Mouse (Mus musculus) MEL (cell line): Measurements from ENCODE around the gene Grik5. TPM values are rescaled to one million over a fixed set of nuclear protein-coding genes. Genes with fewer than 3 reads are reported as not detected.
A peak's percentile ranks its signal among the peaks of the same experiment; 100 is the strongest.

ENCODE experiments used
- DNase-seq: peaks from one replicate; pipeline ENCODE4 v3.0.0; 2011; ENCODE audit warnings: low read depth, low spot score
- H3K27ac ChIP-seq: 2 replicates; pipeline ENCODE4 v1.5.1; 2012; ENCODE audit warnings: low read depth, mild to moderate bottlenecking, control low read depth, low read length, moderate library complexity; ENCODE audit not compliant: control insufficient read depth
- H3K27me3 ChIP-seq, 2 experiments: fragments of 150-350 bp in 1 of 2; sonication (generic) in 1 of 2; 2 replicates each; pipeline ENCODE4 v1.6.1; 2012; ENCODE audit warnings: low read length in 2 of 2, mild to moderate bottlenecking in 2 of 2, improper control_type of control experiment in 1 of 2, moderate library complexity in 1 of 2; ENCODE audit not compliant: insufficient read depth in 2 of 2, control insufficient read depth in 1 of 2
- H3K36me3 ChIP-seq, 2 experiments: 2 replicates each; pipeline ENCODE4 v1.6.1; 2012 to 2014; ENCODE audit warnings: low read length in 2 of 2, improper control_type of control experiment in 1 of 2, inconsistent platforms in 1 of 2, mild to moderate bottlenecking in 1 of 2; ENCODE audit not compliant: insufficient read depth in 2 of 2, control insufficient read depth in 1 of 2
- H3K4me1 ChIP-seq, 2 experiments: fragments of 150-350 bp in 1 of 2; sonication (generic) in 1 of 2; 2 replicates each; pipeline ENCODE4 v1.6.1; 2012; ENCODE audit warnings: low read length in 2 of 2, improper control_type of control experiment in 1 of 2, mild to moderate bottlenecking in 1 of 2; ENCODE audit not compliant: insufficient read depth in 2 of 2, control insufficient read depth in 1 of 2
- H3K4me3 ChIP-seq, 2 experiments: fragments of 150-350 bp in 1 of 2; sonication (generic) in 1 of 2; 2 replicates each; pipeline ENCODE4 v1.5.1; 2012; ENCODE audit warnings: low read depth in 2 of 2, low read length in 2 of 2, mild to moderate bottlenecking in 2 of 2, moderate library complexity in 2 of 2, control low read depth in 1 of 2, improper control_type of control experiment in 1 of 2; ENCODE audit not compliant: control insufficient read depth in 1 of 2, insufficient read depth in 1 of 2
- H3K79me2 ChIP-seq: 2 replicates; pipeline ENCODE4 v1.6.1; 2012; ENCODE audit warnings: mild to moderate bottlenecking, low read length, moderate library complexity; ENCODE audit not compliant: control insufficient read depth, poor library complexity, insufficient read depth
- H3K9ac ChIP-seq: 2 replicates; pipeline ENCODE4 v1.6.1; 2012; ENCODE audit warnings: low read depth, mild to moderate bottlenecking, control low read depth, low read length, moderate library complexity; ENCODE audit not compliant: control insufficient read depth, poor library complexity, severe bottlenecking
- H3K9me3 ChIP-seq: fragments of 150-350 bp; sonication (generic); replicated peaks from 2 replicates; pipeline ENCODE4 v1.6.1; 2012; ENCODE audit warnings: mild to moderate bottlenecking, low read length, improper control_type of control experiment, moderate library complexity; ENCODE audit not compliant: insufficient read depth
- CTCF ChIP-seq, 3 experiments: IDR thresholded peaks in 2 of 3; conservative IDR thresholded peaks in 1 of 3; 2 replicates each; pipeline ENCODE4 v1.5.1; 2011 to 2012; ENCODE audit warnings: low read length in 3 of 3, low read depth in 2 of 3, mild to moderate bottlenecking in 2 of 3, improper control_type of control experiment in 1 of 3, inconsistent platforms in 1 of 3, mixed read lengths in 1 of 3, moderate library complexity in 1 of 3; ENCODE audit not compliant: control insufficient read depth in 1 of 3, insufficient read depth in 1 of 3, poor library complexity in 1 of 3, severe bottlenecking in 1 of 3
- E2F4 ChIP-seq: IDR thresholded peaks from 2 replicates; pipeline ENCODE4 v1.6.1; 2011; ENCODE audit warnings: low read depth, low read length, improper control_type of control experiment, borderline replicate concordance
- ETS1 ChIP-seq: IDR thresholded peaks from 2 replicates; pipeline ENCODE4 v1.6.1; 2012; ENCODE audit warnings: low read depth, mild to moderate bottlenecking, inconsistent platforms, low read length, improper control_type of control experiment, moderate library complexity
- JUND ChIP-seq: IDR thresholded peaks from 2 replicates; pipeline ENCODE4 v1.6.1; 2011; ENCODE audit warnings: low read depth, mild to moderate bottlenecking, improper control_type of control experiment, low read length
- KAT2A ChIP-seq: conservative IDR thresholded peaks from 2 replicates; pipeline ENCODE4 v1.6.1; 2012; ENCODE audit warnings: low read depth, low read length, improper control_type of control experiment, inconsistent platforms
- MAFK ChIP-seq: IDR thresholded peaks from 2 replicates; pipeline ENCODE4 v1.6.1; 2011; ENCODE audit warnings: low read depth, mild to moderate bottlenecking, low read length, improper control_type of control experiment, borderline replicate concordance
- MYC ChIP-seq: IDR thresholded peaks from 2 replicates; pipeline ENCODE4 v1.6.1; 2011; ENCODE audit warnings: low read depth, mild to moderate bottlenecking, low read length, improper control_type of control experiment, moderate library complexity
- NRF1 ChIP-seq: IDR thresholded peaks from 2 replicates; pipeline ENCODE4 v1.6.1; 2014; ENCODE audit warnings: low read depth, mild to moderate bottlenecking, inconsistent platforms, low read length, improper control_type of control experiment, moderate library complexity; ENCODE audit not compliant: poor library complexity, insufficient read depth, severe bottlenecking
- RAD21 ChIP-seq: IDR thresholded peaks from 2 replicates; pipeline ENCODE4 v1.6.1; 2011; ENCODE audit warnings: mild to moderate bottlenecking, low read depth, low read length, improper control_type of control experiment
- RCOR1 ChIP-seq: IDR thresholded peaks from 2 replicates; pipeline ENCODE4 v1.6.1; 2012; ENCODE audit warnings: low read depth, mild to moderate bottlenecking, inconsistent platforms, low read length, improper control_type of control experiment
- SMC3 ChIP-seq: IDR thresholded peaks from 2 replicates; pipeline ENCODE4 v1.6.1; 2011; ENCODE audit warnings: low read depth, low read length, improper control_type of control experiment
- TAL1 ChIP-seq: IDR thresholded peaks from 2 replicates; pipeline ENCODE4 v1.6.1; 2012; ENCODE audit warnings: mild to moderate bottlenecking, inconsistent platforms, low read length, moderate library complexity, mixed read lengths
- TBP ChIP-seq: IDR thresholded peaks from 2 replicates; pipeline ENCODE4 v1.8.0; 2011; ENCODE audit warnings: low read depth, low read length, improper control_type of control experiment
- TCF12 ChIP-seq: IDR thresholded peaks from 2 replicates; pipeline ENCODE4 v1.6.1; 2014; ENCODE audit warnings: low read depth, mild to moderate bottlenecking, inconsistent platforms, low read length, improper control_type of control experiment, moderate library complexity
- ZC3H11A ChIP-seq: IDR thresholded peaks from 2 replicates; pipeline ENCODE4 v1.6.1; 2012; ENCODE audit warnings: low read depth, mild to moderate bottlenecking, inconsistent platforms, low read length, improper control_type of control experiment
- ZNF384 ChIP-seq: IDR thresholded peaks from 2 replicates; pipeline ENCODE4 v1.6.1; 2012; ENCODE audit warnings: low read depth, mild to moderate bottlenecking, inconsistent platforms, low read length, improper control_type of control experiment
- polyA plus RNA-seq, 2 experiments: library from polyadenylated mRNA; stranded (reverse) in 1 of 2; unstranded in 1 of 2; fragments of >175 nt in 1 of 2; fragments of >200 nt in 1 of 2; gene quantifications; 2 replicates each; pipeline versions ENCODE4 v1.2.1 to v1.2.4; 2012; ENCODE audit warnings: low replicate concordance in 2 of 2, low read depth in 1 of 2; ENCODE audit not compliant: insufficient read length in 2 of 2, insufficient read depth in 1 of 2, missing spikeins in 1 of 2
- total RNA-seq: library from RNA; depleted of rRNA; stranded (reverse); fragments of 300-350 nt; gene quantifications from 2 replicates; pipeline ENCODE4 v1.2.3, GENCODE M21; 2012

The Grik5 gene
- total and polyA plus RNA-seq, 3 experiments: 3.5 to 22.0 TPM; not detected in 1

GRCm38 (mm10) chr7:24987941-24988340 is 84.2 kb downstream of the Grik5 start:
- Histone ChIP-seq H3K9me3 (no peaks in the 10 kb centered on the region), H3K9ac (no peak overlapping the region; the same call in 1 of the 2 replicates), H3K27ac (no peak overlapping the region), H3K36me3 (no peaks in the 10 kb centered on the region; a peak in 1 of 4 replicates), H3K79me2 (no peaks in the 10 kb centered on the region), H3K4me3 (peak overlapping the region in 1 of 2 experiments; percentile 25; a peak in 1 of 4 replicates), H3K4me1 (peaks cover 0 to 12% of the 10 kb centered on the region in 2 experiments; a peak in 2 of 4 replicates), H3K27me3 (no peaks in the 10 kb centered on the region; a peak in 1 of 4 replicates)
- no peak for TF ChIP-seq JUND
- TF ChIP-seq RCOR1: no peak
- no peak for TF ChIP-seq TBP
- no peak for TF ChIP-seq ZNF384
- no peak for TF ChIP-seq ETS1
- TF ChIP-seq TAL1: no peak
- TF ChIP-seq TCF12: no peak
- TF ChIP-seq KAT2A: no peak
- TF ChIP-seq ZC3H11A: no peak
- no peak for TF ChIP-seq E2F4
- TF ChIP-seq CTCF (IDR thresholded peaks at IDR 0.05 in 2 of 3, conservative IDR thresholded peaks at IDR 0.05 in 1 of 3; ENCODE audit: control insufficient read depth in 1 of 3, insufficient read depth in 1 of 3, low read depth in 2 of 3, low read length in 3 of 3, poor library complexity in 1 of 3, severe bottlenecking in 1 of 3): no peak
- TF ChIP-seq RAD21: no peak
- no peak for TF ChIP-seq MAFK
- no peak for TF ChIP-seq NRF1
- DNase-seq: peak; percentile 24

DNA sequence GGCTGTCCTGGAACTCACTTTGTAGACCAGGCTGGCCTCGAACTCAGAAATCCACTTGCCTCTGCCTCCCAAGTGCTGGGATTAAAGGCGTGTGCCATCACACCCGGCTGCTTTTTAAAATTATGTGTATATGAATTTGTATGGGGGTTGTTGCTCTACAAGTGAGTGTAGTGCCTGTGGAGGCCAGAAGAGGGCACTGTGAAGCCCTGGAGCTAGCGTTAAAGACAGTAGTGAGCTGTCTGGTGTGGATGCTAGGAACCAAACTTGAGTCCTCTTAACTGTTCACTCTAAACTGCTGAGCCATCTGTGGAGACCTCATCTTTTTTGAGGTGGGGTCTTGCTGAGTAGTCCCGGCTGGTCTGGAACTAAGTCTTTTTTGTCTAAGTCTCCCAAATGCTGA is 86.3 kb downstream of the Grik5 start:
- H3K27me3 ChIP-seq: no peaks in the 10 kb centered on the region
- DNase-seq: peak; percentile 53
- H3K9ac ChIP-seq: no peak overlapping the region
- H3K4me1 ChIP-seq: peaks cover 0 to 12% of the 10 kb centered on the region in 2 experiments; a peak in 2 of 4 replicates
- H3K79me2 ChIP-seq: no peaks in the 10 kb centered on the region
- H3K27ac ChIP-seq: no peak overlapping the region
- H3K4me3 ChIP-seq: no peak overlapping the region
- H3K9me3 ChIP-seq: no peaks in the 10 kb centered on the region
- TF ChIP-seq NRF1 (no peak), MYC (no peak), CTCF (IDR thresholded peaks at IDR 0.05 in 2 of 3, conservative IDR thresholded peaks at IDR 0.05 in 1 of 3; ENCODE audit: control insufficient read depth in 1 of 3, insufficient read depth in 1 of 3, low read depth in 2 of 3, low read length in 3 of 3, poor library complexity in 1 of 3, severe bottlenecking in 1 of 3) (peak; percentile 52 to 63 (median 57)), SMC3 (0 out of 2 replicates have a peak, but pooled peaks have one; percentile 25)
- H3K36me3 ChIP-seq: no peaks in the 10 kb centered on the region; a peak in 1 of 4 replicates
